Mouse (Mus musculus) splenic B cell, adult 2 months (primary cell): ENCODE results near the gene Cmah.

ENCODE experiments used
- DNase-seq: peaks from one replicate; pipeline ENCODE4 v3.0.0-alpha.2; 2011; ENCODE audit warnings: low read depth, low spot score
- H3K27me3 ChIP-seq: 2 replicates; pipeline ENCODE4 v1.6.1; 2012; ENCODE audit warnings: mild to moderate bottlenecking, low read length, moderate library complexity, mixed read lengths; ENCODE audit not compliant: control insufficient read depth, poor library complexity, insufficient read depth, severe bottlenecking
- H3K36me3 ChIP-seq: 2 replicates; pipeline ENCODE4 v1.6.1; 2012; ENCODE audit warnings: mild to moderate bottlenecking, low read length, moderate library complexity, mixed read lengths; ENCODE audit not compliant: control insufficient read depth, poor library complexity, insufficient read depth, severe bottlenecking

Gene Cmah

GRCm38 (mm10) chr13:24491101-24491500 is 163.9 kb downstream of the Cmah start:
- no peaks in the 10 kb centered on the region for H3K36me3 ChIP-seq
- no peaks in the 10 kb centered on the region for H3K27me3 ChIP-seq
- DNase-seq, result no peak

DNA sequence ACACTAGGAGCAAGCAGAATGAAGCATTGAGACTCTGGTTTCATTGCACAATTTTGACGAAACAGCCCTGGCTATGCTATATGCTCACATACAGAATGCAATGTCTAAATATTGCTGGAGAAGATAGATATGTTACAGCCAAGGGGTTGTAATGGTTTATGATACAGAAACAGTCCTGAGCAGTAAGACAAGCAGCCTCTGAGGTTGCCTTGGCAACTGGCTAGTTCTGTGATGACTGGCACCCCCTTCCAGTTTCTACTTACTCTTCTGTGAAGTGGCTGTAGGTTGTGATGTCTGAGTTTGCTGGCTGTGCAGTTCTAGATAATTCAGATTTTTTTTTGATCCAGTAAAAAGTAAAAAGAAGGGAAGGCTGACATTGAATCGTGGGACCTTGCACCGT is 166.6 kb downstream of the Cmah start:
- no peaks in the 10 kb centered on the region for H3K27me3 ChIP-seq
- DNase-seq, result no peak
- no peaks in the 10 kb centered on the region for H3K36me3 ChIP-seq

GRCm38 (mm10) chr13:24496353-24496752 is 169.1 kb downstream of the Cmah start:
- Histone ChIP-seq H3K27me3 (no peaks in the 10 kb centered on the region), H3K36me3 (no peaks in the 10 kb centered on the region)
- DNase-seq, result no peak

GRCm38 (mm10) chr13:24497001-24497400 is 169.8 kb downstream of the Cmah start:
- H3K36me3 ChIP-seq, result no peaks in the 10 kb centered on the region
- no peak for DNase-seq

GRCm38 (mm10) chr13:24498342-24498741 is 171.1 kb downstream of the Cmah start:
- H3K27me3 ChIP-seq, result no peaks in the 10 kb centered on the region
- DNase-seq, result peak; percentile 36
- H3K36me3 ChIP-seq, result no peaks in the 10 kb centered on the region

More at GRCm38 (mm10) chr13:24497001-24497400, 169.8 kb downstream of the Cmah start:
- no peaks in the 10 kb centered on the region for H3K27me3 ChIP-seq

DNA sequence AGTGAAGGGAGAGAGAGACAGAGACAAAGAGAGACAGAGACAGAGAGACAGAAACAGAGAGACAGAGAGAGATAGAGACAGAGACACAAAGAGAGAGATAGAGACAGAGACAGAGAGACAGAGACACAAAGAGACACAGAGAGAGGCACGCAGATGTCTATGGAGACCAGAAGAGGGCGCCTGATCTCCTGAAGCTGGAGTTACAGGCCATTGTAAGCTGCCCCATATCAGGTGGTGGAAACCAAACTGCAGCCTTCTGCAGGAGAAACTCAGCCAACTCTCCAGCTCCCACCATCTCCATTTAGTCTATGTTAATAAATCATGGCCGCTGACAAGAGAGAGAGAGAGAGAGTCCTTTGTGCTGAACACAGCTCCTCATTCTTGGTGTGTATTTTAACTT is 172.3 kb downstream of the Cmah start:
- no peaks in the 10 kb centered on the region for H3K27me3 ChIP-seq
- peak; percentile 83 for DNase-seq
- no peaks in the 10 kb centered on the region for H3K36me3 ChIP-seq

- peak; percentile 47 for DNase-seq
- Histone ChIP-seq H3K36me3 (no peaks in the 10 kb centered on the region), H3K27me3 (no peaks in the 10 kb centered on the region)
Measured at GRCm38 (mm10) chr13:24501179-24501905, 174.1 kb downstream of the Cmah start.

- Histone ChIP-seq H3K27me3 (no peaks in the 10 kb centered on the region), H3K36me3 (no peaks in the 10 kb centered on the region)
- no peak for DNase-seq
Measured at GRCm38 (mm10) chr13:24501919-24502318, 174.7 kb downstream of the Cmah start.

DNA sequence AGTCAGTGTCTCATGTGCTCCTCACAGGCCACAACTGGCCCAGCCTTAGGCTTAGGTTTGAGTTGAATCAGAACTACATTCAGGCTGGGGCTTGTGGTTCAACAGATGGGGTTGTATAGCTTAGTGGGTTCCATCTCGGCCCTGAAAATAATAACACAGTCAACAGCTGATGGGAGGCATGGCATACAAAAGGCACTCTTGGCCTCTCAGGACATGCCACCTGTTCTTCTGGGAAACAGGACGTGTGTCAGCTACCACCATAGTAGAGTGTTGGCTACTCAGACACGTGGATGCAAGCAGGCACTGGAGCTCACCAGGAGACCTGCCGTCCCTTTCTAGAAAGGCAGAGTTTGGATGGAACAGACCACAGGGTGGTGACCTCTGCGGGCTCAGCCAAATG is 178.6 kb downstream of the Cmah start:
- Histone ChIP-seq H3K36me3 (no peaks in the 10 kb centered on the region), H3K27me3 (no peaks in the 10 kb centered on the region)
- DNase-seq, result no peak

DNA sequence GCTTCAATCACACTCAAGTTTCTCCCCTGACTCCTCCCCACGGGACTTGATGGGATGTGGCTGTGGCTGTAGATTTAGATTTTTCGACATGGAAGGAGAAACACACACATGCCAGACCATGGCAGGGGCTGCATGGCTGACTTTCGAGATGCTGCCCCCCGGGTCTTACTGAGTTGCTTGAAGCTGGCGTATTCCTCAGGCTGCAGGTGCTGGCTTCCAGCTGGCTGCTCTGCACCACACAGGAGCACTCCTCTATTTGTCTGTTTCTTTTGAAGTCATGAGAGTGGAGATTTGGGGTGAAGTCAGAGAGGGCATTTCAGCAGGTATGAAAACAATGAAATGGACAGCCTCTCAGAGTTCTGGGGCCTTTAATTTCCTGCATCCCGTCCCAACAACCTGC is 180.0 kb downstream of the Cmah start:
- H3K36me3 ChIP-seq, result no peaks in the 10 kb centered on the region
- H3K27me3 ChIP-seq, result no peaks in the 10 kb centered on the region
- DNase-seq, result no peak

DNA sequence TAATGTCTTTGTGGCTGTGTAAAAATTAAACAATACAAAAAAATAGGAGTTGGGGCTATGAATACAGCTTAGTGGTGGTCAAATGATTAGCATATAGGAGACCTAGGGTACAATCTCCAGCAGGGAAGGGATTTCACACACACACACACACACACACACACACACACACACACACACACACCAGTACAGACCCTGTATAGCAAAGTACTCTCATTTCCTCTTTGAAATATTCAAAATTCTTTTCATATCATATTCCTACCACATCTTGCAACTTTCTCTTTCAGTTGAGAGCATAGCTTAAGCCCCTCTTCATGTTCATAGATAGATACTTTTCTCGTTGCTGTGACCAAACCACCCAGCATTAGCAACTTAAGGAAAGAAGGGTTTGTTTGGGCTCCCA is 181.7 kb downstream of the Cmah start:
- peak; percentile 53 for DNase-seq
- Histone ChIP-seq H3K27me3 (no peaks in the 10 kb centered on the region), H3K36me3 (no peaks in the 10 kb centered on the region)

DNA sequence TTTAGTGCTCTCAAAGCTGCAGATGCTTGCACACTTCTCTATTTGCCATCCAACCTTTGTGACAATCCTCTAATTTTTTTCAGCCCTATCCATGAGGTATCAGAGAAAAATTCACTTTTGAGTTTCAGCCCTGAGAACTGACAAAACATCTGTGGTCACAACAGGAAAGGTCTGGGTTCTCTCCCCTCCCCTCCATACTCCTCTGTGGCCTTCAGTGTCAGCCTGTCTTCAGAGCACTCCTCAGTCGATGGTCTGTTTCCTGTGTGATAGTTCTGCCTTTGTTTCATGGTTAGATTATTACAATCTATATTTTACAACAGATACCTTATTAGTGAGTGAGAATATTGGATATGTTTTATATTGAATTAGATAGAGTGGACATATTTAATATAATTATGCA is 184.2 kb downstream of the Cmah start:
- no peak for DNase-seq

GRCm38 (mm10) chr13:24511932-24512520 is 184.8 kb downstream of the Cmah start:
- H3K27me3 ChIP-seq, result no peaks in the 10 kb centered on the region
- DNase-seq, result peak; percentile 40
- H3K36me3 ChIP-seq, result no peaks in the 10 kb centered on the region

More for the DNA sequence above, 184.2 kb downstream of the Cmah start:
- Histone ChIP-seq H3K36me3 (no peaks in the 10 kb centered on the region), H3K27me3 (no peaks in the 10 kb centered on the region)

DNA sequence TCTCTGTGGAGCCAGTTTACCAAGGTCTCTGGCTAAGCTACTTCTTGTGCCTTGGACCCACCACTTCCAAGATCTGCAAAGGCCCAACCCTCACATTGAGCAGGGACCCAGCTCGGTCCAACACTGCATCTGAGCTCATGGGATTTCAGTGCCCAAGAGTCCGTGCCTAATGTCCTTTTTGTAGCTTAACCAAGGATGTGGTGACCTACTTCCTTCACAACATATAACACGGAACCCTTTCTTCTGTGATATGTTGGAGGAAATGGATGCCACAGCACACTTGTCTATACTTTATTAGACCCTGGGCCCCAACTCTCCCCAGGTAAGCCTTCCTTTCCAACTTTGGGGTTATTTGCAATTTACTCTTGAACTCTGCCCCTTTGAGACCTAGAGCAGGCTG is 186.5 kb downstream of the Cmah start:
- Histone ChIP-seq H3K36me3 (no peaks in the 10 kb centered on the region), H3K27me3 (no peaks in the 10 kb centered on the region)
- DNase-seq, result no peak

- Histone ChIP-seq H3K36me3 (no peaks in the 10 kb centered on the region), H3K27me3 (no peaks in the 10 kb centered on the region)
- peak; percentile 69 for DNase-seq
Measured at GRCm38 (mm10) chr13:24515101-24515675, 188.0 kb downstream of the Cmah start.
